Mouse (Mus musculus) heart, adult 2 months (tissue): ENCODE measurements around the gene Tymp.

ENCODE experiments used
- CTCF ChIP-seq: fragments of 200-600 bp; IDR thresholded peaks from 2 replicates; pipeline ENCODE4 v1.8.1; 2022; ENCODE audit warnings: antibody characterized with exemption, mild to moderate bottlenecking, moderate library complexity
- POLR2A ChIP-seq: fragments of 200-500 bp; IDR thresholded peaks from 2 replicates; pipeline ENCODE4 v1.6.1; 2011; ENCODE audit warnings: mild to moderate bottlenecking, low read depth, low read length, control low read depth; ENCODE audit not compliant: insufficient read depth

DNA sequence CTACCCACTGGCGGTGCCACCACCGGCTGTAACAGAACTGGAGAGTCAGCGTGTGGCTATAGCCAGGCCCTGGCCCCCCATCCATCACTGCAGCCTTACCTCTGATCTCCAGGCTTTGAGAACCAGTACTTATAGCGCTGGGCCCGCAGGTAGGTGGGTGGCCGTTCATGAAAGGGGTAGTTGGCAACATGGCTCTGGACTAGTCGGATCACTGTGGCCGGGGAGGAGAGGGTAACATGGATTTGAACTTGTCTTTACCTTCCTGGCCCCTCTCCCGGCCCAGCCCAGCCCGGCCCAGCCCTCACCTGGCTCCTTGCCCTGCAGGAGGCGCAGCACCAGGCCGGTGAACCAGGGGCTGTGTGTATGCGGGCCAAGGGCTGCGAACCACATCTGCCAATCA lies 24.8 kb downstream of the Tymp start:
- TF ChIP-seq POLR2A (no peak), CTCF (no peak)
